Mouse (Mus musculus): ENCODE data around the gene Pmfbp1.

Pmfbp1 gene

GRCm38 (mm10) chr8:109499009-109499717, 5.3 kb downstream of the Pmfbp1 start:
- 75% methylated on average over 16 of the region's 16 CpGs for WGBS

DNA sequence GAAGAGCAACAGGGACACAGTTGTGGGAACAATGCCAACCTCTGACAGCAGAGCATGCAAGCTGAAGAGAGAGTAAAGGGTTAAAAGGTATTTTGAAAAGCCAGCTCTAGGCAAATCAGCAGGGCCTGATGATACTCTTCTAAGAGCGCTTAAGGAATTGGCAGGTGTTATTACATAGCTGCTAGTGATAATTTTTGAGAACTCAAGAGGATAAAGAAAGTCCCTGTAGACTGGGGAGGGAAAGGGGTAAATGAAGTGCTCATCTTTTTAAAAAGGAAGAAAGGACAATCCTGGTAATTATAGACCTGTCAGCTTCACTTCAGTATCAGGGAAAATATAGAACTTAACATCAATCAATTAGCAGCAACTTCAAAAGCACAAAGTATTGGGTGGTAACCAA, 9.7 kb downstream of the Pmfbp1 start:
- WGBS: 83% methylated on average over 1 of the region's 1 CpGs

DNA sequence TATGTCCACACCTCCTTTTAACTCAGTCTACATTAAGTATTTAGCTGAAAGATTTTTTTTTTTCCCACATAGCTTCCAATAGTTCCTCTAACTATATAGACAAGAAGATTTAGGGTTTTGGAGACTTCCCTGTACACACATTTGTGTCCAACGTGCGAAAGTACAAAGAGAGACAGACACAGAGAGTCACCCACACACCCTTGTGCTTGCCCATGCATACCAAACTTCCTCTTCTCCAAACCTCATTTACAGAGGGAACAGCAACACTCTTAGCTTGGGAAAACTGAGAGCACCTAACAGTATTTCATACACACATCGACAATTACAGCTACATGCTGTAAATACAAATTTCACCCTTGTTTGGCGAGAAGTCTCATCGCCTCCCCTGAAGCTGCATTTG, 11.7 kb downstream of the Pmfbp1 start:
- 73% methylated on average over 5 of the region's 5 CpGs for WGBS

GRCm38 (mm10) chr8:109524008-109524407, 30.2 kb downstream of the Pmfbp1 start:
- WGBS: 82% methylated on average over 2 of the region's 2 CpGs

DNA sequence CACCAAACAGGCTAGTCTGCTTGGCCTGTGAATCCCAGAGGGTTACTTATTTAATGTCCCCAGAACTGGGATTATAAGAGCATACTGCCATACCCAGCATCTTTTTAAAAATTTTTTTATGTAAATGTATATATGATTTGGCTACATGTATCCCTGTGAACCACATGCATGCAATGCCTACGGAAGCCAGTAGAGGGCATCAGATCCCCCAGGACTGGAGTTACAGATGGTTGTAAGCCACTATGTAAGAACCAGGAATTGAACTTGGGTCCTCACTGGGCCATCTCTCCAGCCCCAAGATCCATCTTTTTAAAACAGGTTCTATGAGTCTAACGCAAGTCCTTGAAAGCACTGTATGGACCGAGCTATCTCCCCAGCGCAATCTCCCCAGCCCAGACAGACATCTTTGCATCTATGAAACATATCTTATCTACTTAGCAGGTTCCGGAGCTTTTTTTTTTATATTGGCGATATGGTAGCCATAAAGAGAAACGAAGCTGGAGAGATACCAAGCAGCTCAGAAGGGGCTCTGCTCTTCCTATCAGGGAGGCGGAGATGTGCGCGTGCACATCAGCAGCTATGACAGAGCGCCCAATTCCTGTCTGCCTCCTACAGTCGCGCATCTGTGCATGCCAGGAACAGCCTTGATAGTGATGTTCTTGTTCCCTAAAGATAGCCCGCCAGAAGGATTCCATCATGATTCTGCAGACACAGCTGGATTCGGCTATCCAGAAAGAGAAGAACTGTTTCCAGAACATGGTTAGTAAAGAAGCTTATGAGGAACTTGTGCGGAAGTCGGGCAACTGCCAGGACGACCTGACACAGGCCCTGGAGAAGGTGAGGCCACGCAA, 41.5 kb downstream of the Pmfbp1 start:
- WGBS: 78% methylated on average over 19 of the region's 19 CpGs

DNA sequence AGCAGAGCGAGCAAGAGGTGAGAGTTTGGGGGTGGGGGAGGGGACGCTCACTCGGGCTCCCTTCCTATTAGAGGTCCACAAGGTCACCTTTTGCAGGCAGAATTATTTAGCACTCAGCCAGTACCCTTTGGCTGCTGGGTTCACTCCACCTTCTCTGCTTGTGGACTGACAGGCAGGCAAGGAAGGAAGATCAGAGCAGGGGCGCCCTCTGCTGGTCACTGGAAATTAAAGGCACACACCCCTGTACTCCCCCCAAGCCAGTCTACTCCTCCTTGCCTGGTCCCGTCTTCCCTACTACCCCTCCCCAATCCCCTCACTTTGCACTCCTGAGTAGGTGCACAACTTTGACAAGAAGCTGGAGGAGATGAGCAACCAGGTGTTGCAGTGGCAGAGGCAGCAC, 42.9 kb downstream of the Pmfbp1 start:
- 5% methylated on average over 5 of the region's 5 CpGs for WGBS

DNA sequence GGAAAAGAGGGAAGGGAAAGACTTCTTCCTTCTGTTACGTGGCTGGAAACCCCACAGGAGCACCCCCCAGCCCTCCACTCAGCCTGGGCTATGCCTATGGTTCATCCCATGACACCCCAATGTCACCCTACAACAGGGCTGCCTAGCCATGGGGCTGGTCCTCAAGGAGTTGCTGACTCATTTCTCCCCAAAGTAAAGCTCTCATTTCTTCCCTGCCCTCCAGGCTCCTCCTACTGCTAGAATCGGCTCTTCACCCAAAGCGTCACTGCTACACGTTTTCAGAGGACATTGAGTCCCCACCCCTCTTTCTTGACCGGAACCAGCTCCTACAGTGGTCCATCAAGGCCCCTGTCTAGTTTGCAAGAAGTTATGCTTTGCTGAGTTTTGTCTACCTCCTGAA, 48.3 kb downstream of the Pmfbp1 start:
- 61% methylated on average over 5 of the region's 5 CpGs for WGBS

DNA sequence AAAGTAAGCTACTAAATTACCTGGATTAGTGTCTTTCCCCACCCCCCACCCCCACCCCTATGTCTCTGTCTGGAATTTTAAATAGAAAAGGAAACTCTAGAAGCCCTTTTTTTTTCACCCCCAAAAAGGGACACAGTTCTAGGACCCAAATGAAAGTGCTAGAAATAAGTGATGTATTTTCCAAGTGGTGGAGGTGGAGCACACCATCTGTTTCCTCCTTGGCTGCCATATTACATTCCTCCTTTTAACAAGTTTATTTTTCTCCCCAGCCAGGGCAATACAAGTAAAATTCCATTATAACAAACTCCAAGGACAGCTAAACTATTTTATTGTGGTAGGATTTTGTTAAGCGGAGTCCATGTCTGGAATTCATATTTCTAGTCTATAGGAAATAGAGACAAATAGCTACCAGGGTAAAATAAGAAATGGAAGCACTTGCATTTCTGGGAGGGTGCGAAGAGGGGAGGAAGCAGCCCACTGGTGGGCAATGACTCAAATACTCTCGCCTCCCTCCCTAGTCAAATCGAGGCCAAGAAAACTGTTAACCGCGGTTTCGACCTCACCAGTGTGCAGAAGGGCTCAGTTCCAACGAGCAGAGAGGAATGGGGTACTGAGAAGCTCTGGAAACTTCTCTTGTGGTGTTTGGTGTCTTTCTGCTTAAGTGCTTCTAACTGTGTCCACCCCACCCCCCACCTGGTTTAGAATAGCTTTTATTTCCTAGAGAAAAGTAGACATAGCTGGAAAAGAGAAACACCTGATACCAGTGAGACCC, 49.1 kb downstream of the Pmfbp1 start:
- 46% methylated on average over 8 of the region's 8 CpGs for WGBS

DNA sequence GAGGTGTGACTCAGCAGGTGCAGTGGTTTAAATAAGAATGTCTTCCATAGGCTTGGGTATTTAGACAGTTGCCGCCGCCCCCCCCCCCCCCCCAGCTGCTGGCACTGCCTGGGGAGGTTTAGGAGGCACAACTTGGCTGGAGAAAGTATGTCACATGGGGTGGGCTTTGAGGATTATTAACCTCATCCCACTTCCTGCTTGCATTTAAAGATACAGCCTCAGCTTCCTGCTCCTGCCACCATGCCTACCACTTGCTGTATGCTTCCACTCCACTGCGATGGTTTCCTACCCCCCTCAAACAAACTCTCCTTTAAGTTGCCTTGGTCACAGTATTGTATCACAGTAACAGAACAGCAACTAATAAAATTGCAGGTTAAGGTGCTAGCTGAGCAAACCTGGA, 50.2 kb downstream of the Pmfbp1 start:
- WGBS: 52% methylated on average over 3 of the region's 3 CpGs

DNA sequence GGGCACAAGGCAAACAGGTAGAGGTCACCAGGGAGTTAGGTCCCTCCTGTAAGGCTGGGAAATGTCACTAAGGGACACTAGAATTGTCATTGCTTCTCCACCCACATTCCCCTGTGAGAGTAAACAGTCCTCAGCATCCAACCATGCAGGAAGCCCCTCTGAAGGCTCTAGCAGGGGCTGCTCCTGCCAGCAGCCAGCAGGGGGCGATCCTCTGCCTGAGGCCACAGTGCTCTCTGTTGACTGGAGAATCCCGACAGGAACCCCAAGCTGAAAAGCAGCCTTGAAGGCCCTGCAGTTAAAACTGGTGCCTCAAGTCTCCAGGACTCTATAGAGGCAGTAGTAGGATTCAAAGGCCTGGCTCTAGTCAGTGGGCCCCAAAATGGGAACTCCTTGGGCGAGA, 57.8 kb downstream of the Pmfbp1 start:
- WGBS: 41% methylated on average over 3 of the region's 3 CpGs

DNA sequence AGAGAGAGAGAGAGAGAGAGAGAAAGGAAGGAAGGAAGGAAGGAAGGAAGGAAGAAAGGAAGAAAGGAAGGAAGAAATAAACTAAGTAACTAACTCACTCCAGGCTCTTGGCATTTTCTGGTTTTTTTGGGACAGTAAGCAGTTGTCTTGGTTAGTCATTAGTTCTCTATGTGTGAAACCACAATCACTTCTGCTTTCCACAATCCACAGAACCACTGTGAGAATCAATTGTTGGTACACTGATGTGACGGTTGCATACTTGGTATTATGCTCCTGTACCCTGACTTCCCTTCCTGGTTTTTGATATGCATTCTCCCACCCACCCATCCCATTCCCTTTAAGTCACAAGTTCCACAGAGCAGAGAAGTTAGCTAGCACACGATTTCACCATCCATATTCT, 70.1 kb downstream of the Pmfbp1 start:
- WGBS: 66% methylated on average over 2 of the region's 2 CpGs

- WGBS: 3% methylated on average over 10 of the region's 10 CpGs
Observed at GRCm38 (mm10) chr8:109564766-109565165, 70.9 kb downstream of the Pmfbp1 start.

- WGBS: under 1% methylated on average over 52 of the region's 52 CpGs
Observed at GRCm38 (mm10) chr8:109565498-109566333, 71.9 kb downstream of the Pmfbp1 start, which contains the start of the genes Dhx38 and Txnl4b. Dhx38 (minus strand) TSS chr8:109565861. Txnl4b (plus strand) TSS chr8:109565892.

GRCm38 (mm10) chr8:109571139-109571538, 77.3 kb downstream of the Pmfbp1 start:
- 91% methylated on average over 12 of the region's 12 CpGs for WGBS

DNA sequence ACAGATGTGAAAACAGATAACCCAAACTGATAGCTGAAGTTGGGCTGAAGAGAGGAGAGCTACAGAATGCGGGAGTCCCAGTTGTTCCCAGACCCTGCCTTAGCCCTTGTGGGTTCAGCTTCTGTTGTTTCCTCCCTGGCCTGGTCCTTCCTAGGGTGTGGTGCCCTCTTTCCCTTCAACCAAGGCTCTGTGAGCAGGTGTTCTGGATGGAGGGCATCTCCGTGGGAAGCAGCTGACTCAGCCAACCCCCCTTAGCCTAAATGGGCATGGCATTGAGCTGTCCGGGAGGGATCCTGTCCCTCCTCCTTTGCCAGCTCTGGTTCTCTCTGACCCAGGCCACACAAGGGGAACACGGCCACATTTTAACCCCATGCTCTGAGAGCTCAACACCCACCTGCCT, 82.5 kb downstream of the Pmfbp1 start:
- WGBS: 81% methylated on average over 4 of the region's 4 CpGs

- 66% methylated on average over 8 of the region's 8 CpGs for WGBS
Observed at GRCm38 (mm10) chr8:109578900-109579301, 85.1 kb downstream of the Pmfbp1 start, which contains the start of gene Hp. Hp (minus strand) TSS chr8:109579172.

DNA sequence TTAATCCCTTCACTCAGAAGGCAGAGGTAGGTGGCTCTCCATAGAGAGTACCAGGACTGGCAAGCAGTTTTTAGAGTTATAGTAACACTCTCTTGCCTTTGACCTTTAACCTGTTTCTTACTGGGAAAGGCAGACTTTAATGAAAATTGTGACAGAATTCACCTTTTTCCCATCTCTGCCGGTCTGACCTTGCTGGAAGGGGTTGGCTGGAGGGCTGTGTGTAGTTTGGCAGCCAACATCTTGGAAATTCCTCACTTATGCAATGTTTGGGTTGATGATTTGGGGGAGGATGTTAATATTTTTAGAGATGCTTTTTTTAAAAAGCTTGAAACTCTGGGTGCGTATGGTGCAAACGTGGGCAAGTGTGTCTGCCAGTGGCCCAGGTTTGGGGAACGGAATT, 90.5 kb downstream of the Pmfbp1 start:
- WGBS: 66% methylated on average over 4 of the region's 4 CpGs

DNA sequence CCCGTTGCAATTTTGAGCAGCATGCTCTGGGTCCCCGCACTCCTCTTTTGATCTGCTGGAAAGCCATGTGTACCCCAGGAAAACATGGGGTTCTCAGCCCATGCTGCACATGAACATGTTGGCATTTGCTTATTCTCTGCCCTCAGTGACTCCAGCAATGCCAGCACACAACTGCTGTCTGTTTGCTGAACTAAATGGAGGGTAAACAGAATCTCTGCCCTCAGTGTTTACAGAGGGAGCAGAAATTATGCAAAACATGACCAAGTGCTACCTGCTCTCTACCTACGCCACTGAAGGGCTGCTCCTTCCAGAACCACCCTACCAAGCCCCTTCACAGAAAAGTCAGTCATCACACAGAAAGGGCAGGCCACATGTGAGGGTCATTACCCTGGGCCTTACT, 91.0 kb downstream of the Pmfbp1 start:
- WGBS: 88% methylated on average over 3 of the region's 3 CpGs

DNA sequence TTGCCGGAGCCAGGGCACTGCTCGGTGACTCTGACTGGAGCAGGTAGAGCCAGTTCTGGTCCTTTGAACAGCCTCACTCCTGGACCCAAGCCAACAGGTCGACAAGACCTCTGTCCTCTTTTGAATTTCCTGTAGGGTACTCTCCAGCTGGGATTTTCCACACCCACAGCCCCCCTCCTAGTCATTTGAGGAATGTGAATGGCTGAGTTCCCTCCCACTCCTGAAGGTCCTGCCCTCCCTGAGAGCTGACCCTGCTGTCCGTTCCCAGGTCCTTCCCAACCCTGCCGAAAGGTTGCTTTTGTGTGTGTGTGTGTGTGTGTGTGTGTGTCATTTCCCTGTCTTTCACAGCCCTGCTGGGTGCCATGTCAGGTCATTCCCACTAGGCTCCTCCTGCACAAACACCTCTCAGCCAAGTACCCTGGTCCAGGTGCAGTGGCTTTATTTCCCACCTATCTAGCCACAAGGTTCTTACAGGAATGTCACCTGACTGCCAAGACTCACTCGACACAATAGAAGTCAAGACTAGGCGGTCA, 93.2 kb downstream of the Pmfbp1 start:
- 68% methylated on average over 7 of the region's 7 CpGs for WGBS

- 90% methylated on average over 9 of the region's 9 CpGs for WGBS
Observed at GRCm38 (mm10) chr8:109590901-109591300, 97.1 kb downstream of the Pmfbp1 start.

GRCm38 (mm10) chr8:109591367-109591766, 97.5 kb downstream of the Pmfbp1 start:
- 90% methylated on average over 3 of the region's 3 CpGs for WGBS
